Mouse (Mus musculus) thymus, postnatal 0 days (tissue): Measurements from ENCODE around the gene Gm498. TPM values are rescaled to one million over a fixed set of nuclear protein-coding genes. Genes with fewer than 3 reads are reported as not detected.

Experiments
- DNase-seq: peaks from one replicate; pipeline ENCODE4 v3.0.0-alpha.2; 2015; ENCODE audit warnings: low spot score
- microRNA-seq: library from miRNA; unstranded; fragments of <30 nt; microRNA quantifications from one replicate; pipeline ENCODE4, GENCODE M21; 2016; ENCODE audit warnings: borderline number of aligned reads
- polyA plus RNA-seq: library from polyadenylated mRNA; unstranded; fragments of >200 nt; fragmentation: Nextera tagmentation; extraction: Ambion mirVana; gene quantifications from 2 replicates; pipeline ENCODE4 v1.2.1, GENCODE M21; 2015

The Gm498 gene
- polyA plus RNA-seq, 1 experiment from 2014 or later = not detected

GRCm38 (mm10) chr7:143891146-143891545, 24.5 kb downstream of the Gm498 start:
- no peak for DNase-seq

GRCm38 (mm10) chr7:143892361-143892760, 25.7 kb downstream of the Gm498 start:
- DNase-seq = no peak

DNA sequence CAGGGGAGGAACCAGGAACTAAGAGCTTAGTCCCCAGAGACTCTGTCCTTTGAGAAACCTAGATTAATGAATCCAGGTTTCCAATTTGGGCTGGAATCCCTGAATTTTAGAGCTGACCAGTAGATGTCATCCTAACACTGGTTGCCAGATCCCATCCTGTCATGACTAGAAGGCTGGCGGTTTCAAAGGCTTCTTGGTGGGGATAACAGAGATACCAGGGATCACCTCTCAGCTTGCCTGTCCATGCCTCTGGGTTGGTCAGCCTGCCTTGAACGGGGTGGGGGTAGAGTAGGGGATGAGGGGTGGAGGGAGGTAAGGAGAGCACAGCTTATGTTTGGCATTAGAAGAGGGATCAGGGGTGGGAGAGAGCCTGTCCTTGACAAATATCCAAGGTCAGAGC, 34.0 kb downstream of the Gm498 start:
- DNase-seq = no peak

DNA sequence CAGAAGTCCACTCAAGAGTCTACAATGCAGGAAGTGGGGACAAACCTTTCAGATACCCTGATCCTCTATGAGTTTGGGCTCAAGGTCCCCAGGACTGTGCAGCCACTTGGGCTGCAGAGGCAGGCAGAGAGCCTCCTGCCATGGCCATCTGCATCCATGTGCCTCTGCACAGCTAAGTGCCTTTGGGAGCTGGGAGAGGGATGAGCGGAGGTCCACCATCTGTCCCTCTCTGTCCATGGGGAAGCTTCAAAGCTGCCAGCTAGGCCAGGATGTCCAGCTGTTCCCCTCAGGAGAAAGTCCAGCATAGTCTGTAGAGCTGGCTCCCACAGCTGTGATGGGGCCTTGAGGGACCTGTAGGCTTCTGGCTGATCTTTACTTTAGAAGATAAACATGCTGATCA, 38.5 kb downstream of the Gm498 start:
- DNase-seq = no peak

DNA sequence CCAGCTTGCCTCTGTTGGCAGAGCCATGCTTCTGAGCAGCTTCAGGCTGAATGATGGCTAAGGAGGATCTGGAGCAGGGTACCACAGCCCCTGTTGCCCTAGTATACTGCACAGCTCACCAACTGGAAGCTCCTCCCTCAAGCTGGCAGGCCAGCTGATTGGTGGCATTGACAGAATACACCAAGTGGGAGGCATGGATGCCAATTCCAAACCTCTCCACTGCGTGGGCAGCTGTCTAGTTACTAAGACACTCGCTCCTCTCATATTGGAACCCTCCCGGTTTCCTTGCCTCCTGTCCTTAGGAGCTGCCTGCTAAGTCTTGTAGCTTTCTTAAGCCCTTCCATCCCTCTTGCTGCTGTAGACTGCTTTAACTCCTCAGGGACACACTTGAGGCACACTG, 39.0 kb downstream of the Gm498 start:
- DNase-seq = no peak

GRCm38 (mm10) chr7:143913611-143914010, 47.0 kb downstream of the Gm498 start:
- DNase-seq = no peak

- DNase-seq = no peak
Observed at GRCm38 (mm10) chr7:143919031-143919679, 52.5 kb downstream of the Gm498 start.

DNA sequence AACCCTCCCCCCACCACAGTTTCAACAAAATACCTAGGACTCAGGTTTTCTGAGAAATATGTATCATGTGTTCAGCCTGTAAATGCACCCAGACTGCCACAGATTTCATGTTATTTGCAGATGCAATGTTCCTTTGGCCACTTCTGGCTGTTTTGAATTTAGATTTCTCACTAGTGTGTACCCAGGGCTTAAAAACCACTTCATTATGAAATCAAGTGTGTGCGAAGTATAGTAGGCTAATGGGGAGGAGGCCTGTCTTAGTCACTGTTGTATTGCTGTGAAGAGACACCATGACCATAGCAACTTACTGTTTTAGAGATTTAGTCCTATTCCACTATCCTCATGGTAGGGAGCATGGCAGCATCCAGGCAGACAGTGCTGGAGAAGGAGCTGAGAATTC, 63.3 kb downstream of the Gm498 start:
- no peak for DNase-seq

DNA sequence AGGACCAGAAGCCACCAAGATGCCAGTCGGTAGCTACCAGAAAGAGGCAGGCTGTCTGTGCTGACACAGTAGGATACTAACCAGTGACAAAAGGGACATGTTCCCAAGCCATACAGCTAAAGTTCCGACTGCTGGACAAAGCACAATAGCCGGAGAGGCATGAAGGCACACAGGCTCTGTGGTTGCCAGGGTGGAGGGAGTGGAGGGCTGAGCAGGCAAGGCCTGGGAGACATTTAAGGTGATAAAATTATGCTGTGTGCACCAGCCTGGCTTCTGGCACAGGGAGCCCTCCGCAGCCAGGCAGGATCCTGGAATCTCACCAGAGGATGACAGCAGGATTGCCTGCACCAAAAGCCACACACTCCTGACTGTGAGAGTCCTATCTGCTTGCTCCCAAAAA, 72.0 kb downstream of the Gm498 start:
- no peak for DNase-seq

DNA sequence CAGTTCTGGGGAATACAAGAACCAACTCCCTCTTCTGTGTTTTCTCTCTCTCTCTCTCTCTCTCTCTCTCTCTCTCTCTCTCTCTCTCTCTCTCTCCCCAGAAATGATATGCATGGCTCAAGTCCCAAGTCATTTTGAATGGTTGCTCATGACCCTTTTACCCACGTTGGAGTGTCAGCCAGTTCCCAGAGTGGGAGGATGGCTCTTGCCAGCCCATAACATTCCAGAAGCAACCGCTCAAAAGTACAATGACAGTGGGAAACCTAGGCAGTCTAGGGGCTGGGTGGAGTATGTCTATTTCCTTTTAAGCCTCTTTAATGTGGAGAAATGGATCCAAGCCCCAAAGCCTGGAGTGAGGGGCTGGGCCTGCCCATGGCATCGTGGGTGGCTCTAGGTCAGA, 72.8 kb downstream of the Gm498 start:
- DNase-seq = no peak

DNA sequence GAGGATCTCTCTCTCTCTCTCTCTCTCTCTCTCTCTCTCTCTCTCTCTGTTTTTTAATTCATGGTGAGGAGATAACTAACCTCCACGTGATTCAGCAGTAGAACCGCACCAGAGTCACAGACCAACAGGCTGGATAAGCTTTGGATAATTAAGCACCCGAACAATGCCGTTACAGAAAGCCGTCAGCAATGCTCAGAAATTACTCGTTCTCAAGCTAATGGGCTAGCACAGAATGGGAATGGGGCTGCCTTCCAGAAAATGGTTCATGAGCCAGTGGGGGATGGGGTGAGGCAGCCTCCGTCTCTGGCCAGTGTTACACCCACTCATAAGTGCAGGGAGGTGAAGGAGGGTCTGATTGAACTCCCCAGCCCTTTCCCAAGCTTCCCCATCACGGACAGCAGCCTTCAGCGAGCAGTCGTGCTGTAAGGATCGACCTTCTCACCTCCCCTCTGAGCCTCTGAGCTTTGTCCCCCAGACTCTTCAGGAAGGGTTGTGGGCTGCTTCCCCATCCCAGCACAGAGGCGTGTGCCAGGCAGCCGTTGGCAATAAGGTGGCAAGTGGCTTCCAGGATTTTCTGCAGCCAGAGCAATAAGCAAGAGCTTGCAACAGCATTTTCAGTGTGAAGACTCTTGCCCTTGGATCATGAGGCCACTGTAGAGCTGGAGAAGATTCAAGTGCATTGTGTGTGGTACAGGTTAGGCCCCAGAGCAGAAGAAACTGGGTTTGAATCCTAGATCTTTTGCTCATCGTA, 76.5 kb downstream of the Gm498 start:
- no peak for DNase-seq

DNA sequence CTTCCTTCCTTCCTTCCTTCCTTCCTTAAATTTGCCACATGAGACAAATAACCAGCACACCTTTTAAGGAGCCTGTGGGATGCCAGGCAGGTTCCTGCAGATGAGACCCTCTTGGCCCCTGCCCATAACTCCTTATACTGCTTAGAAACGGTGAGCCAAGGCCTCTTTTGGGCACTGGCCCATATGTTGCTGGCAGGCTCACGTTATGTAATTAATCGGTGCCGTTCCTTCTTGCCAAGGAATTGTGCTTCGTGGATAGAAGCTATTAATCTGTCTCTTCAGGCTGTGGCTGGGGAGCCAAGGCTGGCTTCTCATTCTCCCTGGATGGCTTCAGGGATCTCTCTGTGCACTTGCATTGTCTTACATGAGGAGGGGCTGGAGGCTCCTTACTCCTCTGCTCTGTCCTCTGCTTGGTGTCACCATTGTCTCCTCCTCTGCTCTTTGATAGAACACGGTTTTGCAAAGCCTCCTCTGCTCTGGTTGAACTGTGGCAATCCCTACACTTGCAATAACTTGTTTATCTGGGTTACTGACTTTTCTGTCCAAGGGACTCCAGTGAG, 77.9 kb downstream of the Gm498 start:
- DNase-seq = no peak

Small RNAs within 50 kb of the gene (microRNA-seq; reads per million reads assigned to microRNA genes)
- not detected for gene Mir6404

Other genes with a start within 250 kb of the Gm498 start
- gene Tnfrsf26, start 238.1 kb upstream of the Gm498 start, polyA plus RNA-seq = 10.5 and 11.3 TPM in 2 replicates
- gene Tnfrsf22, start 217.2 kb upstream of the Gm498 start, polyA plus RNA-seq = 3.5 and 3.7 TPM in 2 replicates
- gene Tnfrsf23, start 181.0 kb upstream of the Gm498 start, polyA plus RNA-seq = 1.9 and 2.4 TPM in 2 replicates
- 6.5 and 6.6 TPM in 2 replicates for gene Osbpl5, start 109.9 kb upstream of the Gm498 start, polyA plus RNA-seq
- 0.27 and 0.31 TPM in 2 replicates for gene Mrgprg, start 99.8 kb upstream of the Gm498 start, polyA plus RNA-seq
- 1.5 and 1.7 TPM in 2 replicates for gene Mrgpre, start 82.3 kb upstream of the Gm498 start, polyA plus RNA-seq
- gene Nadsyn1, start 44.0 kb upstream of the Gm498 start, polyA plus RNA-seq = 7.1 and 7.7 TPM in 2 replicates
- 30.0 and 41.7 TPM in 2 replicates for gene Dhcr7, start 43.7 kb upstream of the Gm498 start, polyA plus RNA-seq
- gene Shank2, start 135.1 kb downstream of the Gm498 start, polyA plus RNA-seq = 0.89 and 0.96 TPM in 2 replicates